Mouse (Mus musculus) heart, embryonic 11.5 days (tissue): ENCODE data around the gene Fam169b. TPM values are rescaled to one million over a fixed set of nuclear protein-coding genes. Genes with fewer than 3 reads are reported as not detected.

Experiments
- ATAC-seq: fragments of 200-750 bp; cut with Nextera tagmentation; replicated peaks from 2 replicates; pipeline ENCODE4 v1.8.0; 2017; ENCODE audit warnings: moderate library complexity; ENCODE audit not compliant: insufficient number of reproducible peaks, low FRiP score, low TSS enrichment
- H3K27ac ChIP-seq: fragments of 300-500 bp; sonication (generic); 2 replicates; pipeline ENCODE4 v1.5.1; 2014; ENCODE audit warnings: mild to moderate bottlenecking, low read depth, low read length
- H3K27me3 ChIP-seq: fragments of 300-500 bp; sonication (generic); 2 replicates; pipeline ENCODE4 v1.6.1; 2014; ENCODE audit warnings: mild to moderate bottlenecking, low read length, mixed read lengths; ENCODE audit not compliant: control insufficient read depth, insufficient read depth
- H3K36me3 ChIP-seq: fragments of 300-500 bp; sonication (generic); 2 replicates; pipeline ENCODE4 v1.6.1; 2014; ENCODE audit warnings: mild to moderate bottlenecking, low read length, moderate library complexity, mixed read lengths; ENCODE audit not compliant: control insufficient read depth, insufficient read depth
- H3K4me1 ChIP-seq: fragments of 300-500 bp; sonication (generic); 2 replicates; pipeline ENCODE4 v1.6.1; 2014; ENCODE audit warnings: low read length; ENCODE audit not compliant: control insufficient read depth, insufficient read depth
- H3K4me2 ChIP-seq: fragments of 300-500 bp; sonication (generic); 2 replicates; pipeline ENCODE4 v1.6.1; 2014; ENCODE audit warnings: mild to moderate bottlenecking, moderate library complexity
- H3K4me3 ChIP-seq: fragments of 300-500 bp; sonication (generic); 2 replicates; pipeline ENCODE4 v1.5.1; 2014; ENCODE audit warnings: low read depth, low read length
- H3K9ac ChIP-seq: fragments of 300-500 bp; sonication (generic); 2 replicates; pipeline ENCODE4 v1.6.1; 2014; ENCODE audit warnings: mild to moderate bottlenecking, low read depth, low read length, moderate library complexity
- H3K9me3 ChIP-seq: fragments of 300-500 bp; sonication (generic); replicated peaks from 2 replicates; pipeline ENCODE4 v1.6.1; 2016; ENCODE audit warnings: low read length; ENCODE audit not compliant: control insufficient read depth
- WGBS: fragments of 180-500 bp; shearing (Covaris S2); extraction: QIAGEN DNeasy Blood & Tissue Kit; methylation state at CpG from one replicate; pipeline ENCODE4 v1.1.7; 2014; ENCODE audit not compliant: insufficient replicate concordance; 5-methylcytosine and 5-hydroxymethylcytosine counted together
- polyA plus RNA-seq: library from polyadenylated mRNA; unstranded; fragments of >200 nt; fragmentation: Nextera tagmentation; extraction: Ambion mirVana; gene quantifications from 2 replicates; pipeline ENCODE4 v1.2.1, GENCODE M21; 2014

The Fam169b gene
- polyA plus RNA-seq, 1 experiment from 2014 or later: 0.14 TPM

- H3K9ac ChIP-seq: no peak overlapping the region
- no peaks in the 10 kb centered on the region for H3K36me3 ChIP-seq
- peaks cover 10% of the 10 kb centered on the region; the same call in 1 of the 2 replicates for H3K27me3 ChIP-seq
- no peak overlapping the region for H3K27ac ChIP-seq
- ATAC-seq: no peak
- peaks cover 3% of the 10 kb centered on the region; the same call in 1 of the 2 replicates for H3K4me1 ChIP-seq
- WGBS: 34% methylated on average over 11 of the region's 11 CpGs
- H3K4me3 ChIP-seq: no peak overlapping the region
- H3K4me2 ChIP-seq: no peak overlapping the region
- no peaks in the 10 kb centered on the region for H3K9me3 ChIP-seq
These were observed 3.6 kb downstream of the Fam169b start for GRCm38 (mm10) chr7:68277054-68277896.

- WGBS: 86% methylated on average over 4 of the region's 4 CpGs
- no peaks in the 10 kb centered on the region for H3K36me3 ChIP-seq
- H3K4me3 ChIP-seq: no peak overlapping the region
- peaks cover 3% of the 10 kb centered on the region; the same call in 1 of the 2 replicates for H3K4me1 ChIP-seq
- H3K27ac ChIP-seq: no peak overlapping the region
- H3K9ac ChIP-seq: no peak overlapping the region
- ATAC-seq: no peak
- no peaks in the 10 kb centered on the region for H3K9me3 ChIP-seq
- no peak overlapping the region for H3K4me2 ChIP-seq
- peaks cover 10% of the 10 kb centered on the region; the same call in 1 of the 2 replicates for H3K27me3 ChIP-seq
These were observed 4.2 kb downstream of the Fam169b start for GRCm38 (mm10) chr7:68277897-68278270.

GRCm38 (mm10) chr7:68278385-68278784 is 4.7 kb downstream of the Fam169b start:
- peaks cover 3% of the 10 kb centered on the region; the same call in 1 of the 2 replicates for H3K4me1 ChIP-seq
- no peak overlapping the region for H3K27ac ChIP-seq
- no peak overlapping the region for H3K4me2 ChIP-seq
- no peak overlapping the region for H3K4me3 ChIP-seq
- peaks cover 10% of the 10 kb centered on the region; the same call in 1 of the 2 replicates for H3K27me3 ChIP-seq
- no peaks in the 10 kb centered on the region for H3K36me3 ChIP-seq
- ATAC-seq: no peak
- no peak overlapping the region for H3K9ac ChIP-seq
- no peaks in the 10 kb centered on the region for H3K9me3 ChIP-seq
- 93% methylated on average over 6 of the region's 6 CpGs for WGBS

GRCm38 (mm10) chr7:68278908-68279307 is 5.3 kb downstream of the Fam169b start:
- no peak overlapping the region for H3K27ac ChIP-seq
- no peaks in the 10 kb centered on the region for H3K9me3 ChIP-seq
- peaks cover 3% of the 10 kb centered on the region; the same call in 1 of the 2 replicates for H3K4me1 ChIP-seq
- peaks cover 10% of the 10 kb centered on the region; the same call in 1 of the 2 replicates for H3K27me3 ChIP-seq
- H3K36me3 ChIP-seq: no peaks in the 10 kb centered on the region
- WGBS: 63% methylated on average over 6 of the region's 6 CpGs
- H3K4me3 ChIP-seq: no peak overlapping the region
- no peak overlapping the region for H3K4me2 ChIP-seq
- no peak for ATAC-seq
- no peak overlapping the region for H3K9ac ChIP-seq

DNA sequence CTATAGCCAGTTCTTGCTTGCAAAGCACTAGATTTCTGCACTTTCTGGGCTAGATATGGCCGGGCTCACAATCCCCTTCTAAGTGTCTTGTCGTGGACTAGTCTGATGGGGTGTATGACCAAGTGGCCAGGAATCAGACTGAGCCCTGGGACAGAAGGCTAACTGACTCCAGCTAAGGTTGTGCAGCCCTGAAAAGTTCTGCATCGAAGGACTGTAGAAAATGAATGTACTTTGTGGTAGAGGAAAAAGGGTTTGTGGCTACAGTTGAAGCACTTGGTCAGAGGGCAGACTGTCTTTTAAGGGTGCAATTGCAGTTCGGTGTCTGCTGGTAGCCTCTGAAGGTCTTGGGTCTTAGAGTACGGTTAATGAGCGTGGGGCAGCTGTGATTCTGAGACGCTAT is 5.8 kb downstream of the Fam169b start:
- H3K27ac ChIP-seq: no peak overlapping the region
- 83% methylated on average over 7 of the region's 7 CpGs for WGBS
- H3K9ac ChIP-seq: no peak overlapping the region
- H3K4me3 ChIP-seq: no peak overlapping the region
- no peak for ATAC-seq
- H3K4me2 ChIP-seq: no peak overlapping the region
- H3K9me3 ChIP-seq: no peaks in the 10 kb centered on the region
- H3K27me3 ChIP-seq: peaks cover 10% of the 10 kb centered on the region; the same call in 1 of the 2 replicates
- peaks cover 3% of the 10 kb centered on the region; the same call in 1 of the 2 replicates for H3K4me1 ChIP-seq
- no peaks in the 10 kb centered on the region for H3K36me3 ChIP-seq

DNA sequence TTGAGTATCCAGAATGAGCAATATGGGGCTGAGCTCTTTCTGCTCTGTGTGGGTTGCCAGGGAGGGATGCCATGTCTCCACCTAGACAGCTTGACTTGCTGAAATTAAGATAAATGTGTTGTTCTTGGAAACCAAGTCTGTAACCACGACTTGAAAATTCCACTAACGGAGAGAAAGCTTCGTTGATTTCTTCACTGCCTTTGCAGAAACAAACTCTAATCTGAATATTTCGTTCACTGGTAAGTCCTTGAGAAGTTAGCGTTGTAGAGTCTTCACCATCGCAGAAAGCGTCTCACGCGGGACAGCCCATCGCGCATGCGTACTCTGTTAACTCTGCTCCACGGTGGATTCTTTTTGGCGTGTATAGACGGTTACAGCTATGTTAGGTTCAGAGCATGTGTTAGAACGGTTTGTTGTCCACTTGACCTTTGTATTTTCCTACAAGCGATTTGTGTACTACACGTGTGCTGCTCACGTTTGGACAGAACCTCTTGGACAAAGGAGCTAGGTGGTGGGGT is 6.8 kb downstream of the Fam169b start:
- Histone ChIP-seq H3K36me3 (no peaks in the 10 kb centered on the region), H3K9me3 (no peaks in the 10 kb centered on the region), H3K4me1 (peaks cover 3% of the 10 kb centered on the region; the same call in 1 of the 2 replicates), H3K27me3 (peaks cover 7% of the 10 kb centered on the region; the same call in 1 of the 2 replicates), H3K4me2 (no peak overlapping the region), H3K27ac (no peak overlapping the region), H3K9ac (no peak overlapping the region), H3K4me3 (no peak overlapping the region)
- ATAC-seq: no peak
- WGBS: 82% methylated on average over 19 of the region's 19 CpGs

DNA sequence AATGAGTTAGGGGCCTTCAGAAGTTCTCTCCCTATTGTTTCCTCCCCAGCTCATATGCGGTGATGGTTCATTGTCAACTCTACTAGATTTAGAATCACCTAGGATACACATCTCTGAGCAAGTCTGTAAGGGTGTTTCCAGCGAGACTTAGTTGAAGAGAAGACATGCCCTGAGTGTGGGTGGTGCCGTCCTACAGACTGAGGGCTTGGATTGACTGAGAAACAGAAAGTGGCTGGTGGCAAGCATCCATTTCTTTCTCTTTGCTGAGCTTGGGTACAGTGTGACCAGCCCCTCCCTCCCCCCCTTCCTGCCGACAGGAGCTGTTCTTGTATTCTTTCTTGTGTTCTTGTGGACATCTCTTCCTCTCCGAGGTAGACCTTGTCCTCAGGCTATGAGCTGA is 7.7 kb downstream of the Fam169b start:
- no peak overlapping the region for H3K9ac ChIP-seq
- ATAC-seq: no peak
- H3K4me1 ChIP-seq: peaks cover 7% of the 10 kb centered on the region
- H3K4me3 ChIP-seq: no peak overlapping the region
- WGBS: 73% methylated on average over 5 of the region's 5 CpGs
- H3K27ac ChIP-seq: no peak overlapping the region
- H3K36me3 ChIP-seq: no peaks in the 10 kb centered on the region
- no peak overlapping the region for H3K4me2 ChIP-seq
- no peaks in the 10 kb centered on the region for H3K9me3 ChIP-seq
- peaks cover 6% of the 10 kb centered on the region; the same call in 1 of the 2 replicates for H3K27me3 ChIP-seq

GRCm38 (mm10) chr7:68282304-68283132 is 8.9 kb downstream of the Fam169b start:
- H3K36me3 ChIP-seq: no peaks in the 10 kb centered on the region
- no peaks in the 10 kb centered on the region for H3K9me3 ChIP-seq
- no peak overlapping the region for H3K9ac ChIP-seq
- H3K4me3 ChIP-seq: no peak overlapping the region
- H3K4me2 ChIP-seq: no peak overlapping the region
- WGBS: 81% methylated on average over 22 of the region's 22 CpGs
- H3K27ac ChIP-seq: no peak overlapping the region
- H3K27me3 ChIP-seq: 0 out of 2 replicates have a peak, but pooled peaks cover 3% of the 10 kb centered on the region
- H3K4me1 ChIP-seq: peaks cover 5% of the 10 kb centered on the region; the same call in 1 of the 2 replicates
- no peak for ATAC-seq
